Mouse (Mus musculus): ENCODE measurements around the gene Fam81b. TPM values are rescaled to one million over a fixed set of nuclear protein-coding genes. Genes with fewer than 3 reads are reported as not detected.

The Fam81b gene
- polyA plus RNA-seq, 1 experiment from 2014 or later = not detected

- Histone ChIP-seq H3K4me2 (replicated peaks) (no peak overlapping the region), H3K9ac (no peak overlapping the region), H3K4me3 (replicated peaks) (no peak overlapping the region), H3K27ac (no peak overlapping the region), H3K27me3 (replicated peaks) (no peaks in the 10 kb centered on the region), H3K4me1 (replicated peaks) (no peaks in the 10 kb centered on the region), H3K9me3 (no peaks in the 10 kb centered on the region), H3K36me3 (peaks cover 8% of the 10 kb centered on the region)
- WGBS = 95% methylated on average over 5 of the region's 5 CpGs
- no peak for ATAC-seq
These were observed 126.2 kb downstream of the Fam81b start for GRCm38 (mm10) chr13:76178700-76179099.

- Histone ChIP-seq H3K4me1 (replicated peaks) (no peaks in the 10 kb centered on the region), H3K27me3 (replicated peaks) (no peaks in the 10 kb centered on the region)
These were observed 130.6 kb downstream of the Fam81b start for GRCm38 (mm10) chr13:76174297-76174696.

GRCm38 (mm10) chr13:76160587-76160986, 144.3 kb downstream of the Fam81b start:
- H3K27ac ChIP-seq = no peak overlapping the region
- no peak overlapping the region for H3K4me2 ChIP-seq (replicated peaks)
- H3K27me3 ChIP-seq (replicated peaks) = no peaks in the 10 kb centered on the region
- no peak for ATAC-seq
- WGBS = 86% methylated on average over 2 of the region's 2 CpGs
- no peaks in the 10 kb centered on the region for H3K9me3 ChIP-seq
- H3K9ac ChIP-seq = no peak overlapping the region
- H3K36me3 ChIP-seq = peaks cover 12% of the 10 kb centered on the region
- no peaks in the 10 kb centered on the region for H3K4me1 ChIP-seq (replicated peaks)
- no peak overlapping the region for H3K4me3 ChIP-seq (replicated peaks)

More at GRCm38 (mm10) chr13:76174297-76174696, 130.6 kb downstream of the Fam81b start:
- ATAC-seq = no peak
- Histone ChIP-seq H3K9me3 (no peaks in the 10 kb centered on the region), H3K4me2 (replicated peaks) (no peak overlapping the region), H3K27ac (no peak overlapping the region), H3K4me3 (replicated peaks) (no peak overlapping the region), H3K9ac (no peak overlapping the region), H3K36me3 (peaks cover 8% of the 10 kb centered on the region)

GRCm38 (mm10) chr13:76157508-76157907, 147.4 kb downstream of the Fam81b start:
- H3K9me3 ChIP-seq = no peaks in the 10 kb centered on the region
- H3K36me3 ChIP-seq = peaks cover 12% of the 10 kb centered on the region
- H3K27me3 ChIP-seq (replicated peaks) = no peaks in the 10 kb centered on the region
- no peak overlapping the region for H3K27ac ChIP-seq
- no peak overlapping the region for H3K9ac ChIP-seq
- 100% methylated on average over 1 of the region's 1 CpGs for WGBS
- no peak for ATAC-seq
- H3K4me3 ChIP-seq (replicated peaks) = no peak overlapping the region
- no peak overlapping the region for H3K4me2 ChIP-seq (replicated peaks)
- H3K4me1 ChIP-seq (replicated peaks) = no peaks in the 10 kb centered on the region

- Histone ChIP-seq H3K9me3 (no peaks in the 10 kb centered on the region), H3K27me3 (replicated peaks) (no peaks in the 10 kb centered on the region), H3K4me2 (replicated peaks) (no peak overlapping the region), H3K36me3 (peaks cover 10% of the 10 kb centered on the region), H3K4me1 (replicated peaks) (no peaks in the 10 kb centered on the region), H3K4me3 (replicated peaks) (no peak overlapping the region), H3K27ac (no peak overlapping the region), H3K9ac (no peak overlapping the region)
- WGBS = 80% methylated on average over 3 of the region's 3 CpGs
- no peak for ATAC-seq
These were observed 147.8 kb downstream of the Fam81b start for GRCm38 (mm10) chr13:76157099-76157498.

Other genes starting within 250 kb of the Fam81b start
- gene Gpr150, start 248.1 kb downstream of the Fam81b start, polyA plus RNA-seq (2015; fragmentation: Nextera tagmentation; extraction: Ambion mirVana) = 0.15 and 0.25 TPM in 2 replicates
- gene Arsk, start 206.4 kb downstream of the Fam81b start, polyA plus RNA-seq (2015; fragmentation: Nextera tagmentation; extraction: Ambion mirVana) = 4.1 and 5.6 TPM in 2 replicates
- 10.3 and 11.2 TPM in 2 replicates for gene Ttc37, start 206.3 kb downstream of the Fam81b start, polyA plus RNA-seq (2015; fragmentation: Nextera tagmentation; extraction: Ambion mirVana)
- 0.44 and 0.62 TPM in 2 replicates for gene Mctp1, start 79.5 kb upstream of the Fam81b start, polyA plus RNA-seq (2015; fragmentation: Nextera tagmentation; extraction: Ambion mirVana)

Measured in intestine, embryonic 15.5 days (tissue).